Mouse (Mus musculus): ENCODE results near the gene Tmem198. TPM values are rescaled to one million over a fixed set of nuclear protein-coding genes. Genes with fewer than 3 reads are reported as not detected.
A peak's percentile ranks its signal among the peaks of the same experiment; 100 is the strongest.

Gene Tmem198
- polyA plus RNA-seq, 1 experiment from 2014 or later, result 0.39 TPM

DNA sequence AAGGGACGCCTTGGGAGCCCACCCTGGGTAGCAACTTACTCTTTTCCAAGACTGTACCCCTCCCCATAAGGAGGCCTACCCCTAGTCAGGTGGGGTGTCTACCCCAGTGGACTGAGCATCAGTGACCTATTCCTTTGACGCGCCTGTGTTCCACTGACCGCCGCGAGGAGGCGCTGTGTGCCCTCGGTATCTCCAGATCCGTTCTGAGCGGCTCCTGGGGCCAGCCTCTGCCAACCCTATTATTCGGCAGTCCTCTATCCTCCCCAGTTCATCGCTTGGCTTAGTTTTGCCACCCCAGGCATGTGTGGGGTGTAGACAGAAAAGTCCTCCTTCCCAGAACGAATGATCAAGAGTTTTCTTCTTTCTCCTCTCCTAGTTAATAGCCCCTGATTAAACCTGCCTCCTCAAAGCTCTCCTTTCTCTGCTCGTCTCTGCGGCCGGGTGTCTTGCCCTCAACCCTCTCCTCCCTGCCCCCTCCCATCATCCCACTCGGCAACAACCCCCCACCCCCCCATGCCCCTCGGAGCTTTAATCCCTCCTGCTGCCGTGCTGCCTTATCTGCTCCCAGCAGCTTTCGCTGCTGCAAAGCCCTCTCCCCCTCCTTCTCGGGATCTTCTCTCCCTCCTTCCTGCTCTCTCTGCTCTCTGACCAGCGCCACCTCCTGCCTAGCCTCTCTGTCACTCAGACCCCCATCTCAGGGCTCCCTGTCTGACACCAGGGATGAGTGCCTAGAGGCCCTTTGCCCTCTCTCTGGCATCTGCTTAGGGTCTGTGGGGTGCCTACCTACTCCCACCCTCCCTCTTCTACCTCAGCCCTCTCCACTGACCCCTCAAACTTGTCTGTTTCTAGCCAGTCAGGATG lies 33.4 kb upstream of the Tmem198 start:
- H3K9me3 ChIP-seq (replicated peaks), result no peaks in the 10 kb centered on the region
- under 1% methylated on average over 22 of the region's 22 CpGs for WGBS
- H3K36me3 ChIP-seq, result peaks cover 12% of the 10 kb centered on the region; the same call in 1 of the 2 replicates
- no peak overlapping the region for H3K27ac ChIP-seq
- peak overlapping the region; percentile 60 for H3K4me2 ChIP-seq
- peak overlapping the region; percentile 34 for H3K4me3 ChIP-seq
- H3K27me3 ChIP-seq, result peaks cover 59% of the 10 kb centered on the region
- peak overlapping the region; percentile 43 for H3K9ac ChIP-seq
- peaks cover 65% of the 10 kb centered on the region for H3K4me1 ChIP-seq (replicated peaks)
- ATAC-seq (replicated peaks; ENCODE audit: insufficient number of reproducible peaks, insufficient read depth, low FRiP score, low read depth), result 0 out of 2 replicates have a peak, but pooled peaks have one; percentile 17

DNA sequence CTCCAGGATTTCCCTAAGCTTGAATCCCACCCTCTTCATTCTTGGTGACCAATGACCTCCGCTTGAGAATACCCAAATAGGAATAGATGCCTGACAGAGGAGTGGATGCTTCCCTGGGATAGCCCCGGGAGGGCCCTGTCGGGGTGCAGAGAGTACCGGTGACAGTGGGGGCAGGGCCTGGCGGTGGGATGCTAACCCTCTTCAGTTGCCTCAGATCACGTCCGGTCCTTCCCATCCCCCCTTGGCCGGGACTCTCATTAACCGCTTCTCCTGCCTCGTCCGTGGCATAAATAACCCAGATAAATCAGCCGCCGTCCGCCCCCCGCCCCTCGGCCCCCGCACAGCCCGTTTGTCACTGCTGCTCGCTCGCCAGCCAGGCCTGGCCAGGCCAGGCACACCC lies 32.7 kb upstream of the Tmem198 start:
- Histone ChIP-seq H3K4me3 (no peak overlapping the region), H3K9me3 (replicated peaks) (no peaks in the 10 kb centered on the region), H3K9ac (0 out of 2 replicates have a peak overlapping the region, but pooled peaks have one; percentile 43), H3K4me2 (peak overlapping the region; percentile 60), H3K36me3 (peaks cover 8% of the 10 kb centered on the region; the same call in 1 of the 2 replicates), H3K27ac (no peak overlapping the region), H3K4me1 (replicated peaks) (peaks cover 67% of the 10 kb centered on the region), H3K27me3 (peaks cover 66% of the 10 kb centered on the region)
- 8% methylated on average over 20 of the region's 20 CpGs for WGBS
- no peak; the same call in 1 of the 2 replicates for ATAC-seq (replicated peaks; ENCODE audit: insufficient number of reproducible peaks, insufficient read depth, low FRiP score, low read depth)

GRCm38 (mm10) chr1:75447265-75448051 lies 31.9 kb upstream of the Tmem198 start:
- Histone ChIP-seq H3K27ac (no peak overlapping the region), H3K36me3 (0 out of 2 replicates have a peak, but pooled peaks cover 4% of the 10 kb centered on the region), H3K4me2 (peak overlapping the region; percentile 60), H3K27me3 (peaks cover 74% of the 10 kb centered on the region), H3K9me3 (replicated peaks) (no peaks in the 10 kb centered on the region), H3K9ac (no peak overlapping the region), H3K4me3 (peak overlapping the region; percentile 17; the same call in 1 of the 2 replicates), H3K4me1 (replicated peaks) (peaks cover 67% of the 10 kb centered on the region)
- WGBS, result 12% methylated on average over 10 of the region's 10 CpGs
- ATAC-seq (replicated peaks; ENCODE audit: insufficient number of reproducible peaks, insufficient read depth, low FRiP score, low read depth), result no peak

DNA sequence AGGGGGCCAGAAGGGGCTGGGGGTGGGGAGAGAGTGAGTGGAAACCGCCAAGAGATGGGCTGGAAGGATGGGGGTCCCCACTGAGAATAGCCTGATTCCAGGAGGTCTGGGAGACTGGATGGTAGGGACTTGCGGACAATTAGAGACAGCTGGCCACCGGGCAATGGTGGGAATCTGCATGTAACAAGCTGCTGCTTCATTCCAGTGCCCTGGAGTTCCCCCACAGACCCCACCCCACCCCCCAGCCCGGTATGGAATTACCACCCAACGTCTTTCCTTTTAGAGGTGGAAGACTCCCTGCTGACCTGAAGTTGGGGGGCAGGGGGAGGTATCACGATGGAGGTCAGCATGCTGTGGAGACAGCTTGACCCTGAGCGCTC lies 31.3 kb upstream of the Tmem198 start:
- H3K9ac ChIP-seq, result no peak overlapping the region
- no peaks in the 10 kb centered on the region for H3K9me3 ChIP-seq (replicated peaks)
- H3K36me3 ChIP-seq, result no peaks in the 10 kb centered on the region
- peaks cover 67% of the 10 kb centered on the region for H3K4me1 ChIP-seq (replicated peaks)
- H3K4me3 ChIP-seq, result no peak overlapping the region
- no peak overlapping the region for H3K27ac ChIP-seq
- ATAC-seq (replicated peaks; ENCODE audit: insufficient number of reproducible peaks, insufficient read depth, low FRiP score, low read depth), result no peak
- peaks cover 80% of the 10 kb centered on the region for H3K27me3 ChIP-seq
- WGBS, result 8% methylated on average over 7 of the region's 7 CpGs
- H3K4me2 ChIP-seq, result peak overlapping the region; percentile 60

DNA sequence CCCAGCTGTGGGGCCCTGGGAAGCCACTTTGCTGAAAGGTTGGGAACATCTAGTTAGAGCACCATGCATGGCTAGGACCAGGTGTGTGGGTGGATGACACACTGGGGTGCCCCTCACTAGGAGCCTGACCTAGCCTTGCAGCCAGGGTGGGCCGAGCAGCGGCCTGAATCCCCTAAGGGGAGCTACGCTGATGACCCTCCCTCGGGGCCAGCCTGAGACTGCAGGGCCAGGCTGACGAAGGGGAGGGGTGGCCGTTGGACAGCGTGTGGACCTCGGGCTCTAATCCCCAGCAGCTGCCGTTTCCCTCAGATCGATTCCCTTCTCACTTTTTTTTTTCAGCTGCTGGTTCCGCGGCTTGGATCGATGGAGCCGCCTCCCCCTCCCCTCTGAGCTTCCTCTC lies 30.4 kb upstream of the Tmem198 start:
- peaks cover 67% of the 10 kb centered on the region for H3K4me1 ChIP-seq (replicated peaks)
- no peaks in the 10 kb centered on the region for H3K9me3 ChIP-seq (replicated peaks)
- H3K4me3 ChIP-seq, result no peak overlapping the region
- no peak overlapping the region for H3K4me2 ChIP-seq
- no peak overlapping the region for H3K27ac ChIP-seq
- no peak for ATAC-seq (replicated peaks; ENCODE audit: insufficient number of reproducible peaks, insufficient read depth, low FRiP score, low read depth)
- WGBS, result 9% methylated on average over 13 of the region's 14 CpGs
- no peaks in the 10 kb centered on the region for H3K36me3 ChIP-seq
- H3K9ac ChIP-seq, result no peak overlapping the region
- H3K27me3 ChIP-seq, result peaks cover 88% of the 10 kb centered on the region

DNA sequence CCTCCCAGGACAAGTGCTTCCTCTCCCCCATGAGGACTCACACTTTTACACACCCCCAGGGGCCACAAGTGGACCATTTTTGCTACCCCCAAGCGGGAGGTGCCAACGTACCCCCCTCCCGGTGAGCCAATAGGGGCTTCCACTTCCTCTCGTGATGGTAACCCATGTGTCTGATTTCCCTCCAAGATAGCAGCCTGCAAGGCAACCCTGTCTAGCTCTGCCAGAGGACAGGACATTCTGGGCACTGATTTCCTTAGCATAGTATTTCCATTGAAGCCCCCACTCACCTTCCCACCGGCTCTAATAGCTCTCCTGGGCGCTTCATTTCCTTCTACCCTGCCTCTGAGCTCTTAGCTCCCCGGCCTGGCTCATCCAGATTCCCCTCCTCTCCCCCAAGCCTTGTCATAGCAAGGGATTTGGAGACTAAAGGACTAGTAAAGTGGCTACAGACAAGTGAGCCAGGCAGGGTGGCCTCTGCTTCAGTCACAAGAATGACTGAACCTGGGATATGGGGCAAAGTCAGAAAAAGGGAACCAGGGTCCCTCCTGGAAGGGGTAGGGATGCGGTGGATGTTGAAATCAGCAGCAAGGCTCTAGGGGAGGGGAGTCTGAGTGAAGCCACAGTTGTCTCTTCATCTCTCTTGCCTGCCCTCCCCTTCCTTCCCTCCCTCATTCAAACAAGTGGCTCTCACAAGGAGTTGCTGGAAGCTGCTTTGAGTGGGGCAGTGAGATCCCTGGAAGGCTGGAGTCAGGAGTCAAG lies 29.8 kb upstream of the Tmem198 start:
- WGBS, result 10% methylated on average over 8 of the region's 8 CpGs
- Histone ChIP-seq H3K27me3 (peaks cover 92% of the 10 kb centered on the region), H3K4me1 (replicated peaks) (peaks cover 65% of the 10 kb centered on the region), H3K4me2 (peak overlapping the region; percentile 62), H3K36me3 (no peaks in the 10 kb centered on the region), H3K27ac (no peak overlapping the region), H3K9ac (no peak overlapping the region), H3K9me3 (replicated peaks) (no peaks in the 10 kb centered on the region), H3K4me3 (no peak overlapping the region)
- ATAC-seq (replicated peaks; ENCODE audit: insufficient number of reproducible peaks, insufficient read depth, low FRiP score, low read depth), result no peak

GRCm38 (mm10) chr1:75450314-75451005 lies 28.9 kb upstream of the Tmem198 start, which contains the start of gene Asic4:
Gene Asic4, plus strand, starts transcription at chr1:75450436.
- Histone ChIP-seq H3K9me3 (replicated peaks) (no peaks in the 10 kb centered on the region), H3K4me2 (peak within 1 kb of the TSS; percentile 62), H3K27me3 (peaks cover 94% of the 10 kb centered on the region), H3K4me3 (peak within 1 kb of the TSS; percentile 37), H3K4me1 (replicated peaks) (peaks cover 56% of the 10 kb centered on the region), H3K27ac (no peak within 1 kb of the TSS), H3K9ac (peak within 1 kb of the TSS; percentile 25; the same call in 1 of the 2 replicates), H3K36me3 (no peaks in the 10 kb centered on the region)
- 0 out of 2 replicates have a peak, but pooled peaks have one; percentile 2 for ATAC-seq (replicated peaks; ENCODE audit: insufficient number of reproducible peaks, insufficient read depth, low FRiP score, low read depth)
- 1% methylated on average over 35 of the region's 35 CpGs for WGBS

GRCm38 (mm10) chr1:75451900-75452299 lies 27.4 kb upstream of the Tmem198 start:
- WGBS, result 52% methylated on average over 5 of the region's 5 CpGs
- H3K27ac ChIP-seq, result no peak overlapping the region
- H3K4me1 ChIP-seq (replicated peaks), result peaks cover 43% of the 10 kb centered on the region
- H3K4me3 ChIP-seq, result no peak overlapping the region
- H3K36me3 ChIP-seq, result no peaks in the 10 kb centered on the region
- no peak for ATAC-seq (replicated peaks; ENCODE audit: insufficient number of reproducible peaks, insufficient read depth, low FRiP score, low read depth)
- H3K9me3 ChIP-seq (replicated peaks), result no peaks in the 10 kb centered on the region
- no peak overlapping the region for H3K9ac ChIP-seq
- H3K4me2 ChIP-seq, result no peak overlapping the region
- H3K27me3 ChIP-seq, result peaks cover 94% of the 10 kb centered on the region

GRCm38 (mm10) chr1:75455433-75455832 lies 23.9 kb upstream of the Tmem198 start:
- 68% methylated on average over 3 of the region's 3 CpGs for WGBS
- H3K4me3 ChIP-seq, result no peak overlapping the region
- no peaks in the 10 kb centered on the region for H3K36me3 ChIP-seq
- no peaks in the 10 kb centered on the region for H3K9me3 ChIP-seq (replicated peaks)
- H3K4me2 ChIP-seq, result no peak overlapping the region
- no peak overlapping the region for H3K9ac ChIP-seq
- H3K27me3 ChIP-seq, result peaks cover 81% of the 10 kb centered on the region
- no peak overlapping the region for H3K27ac ChIP-seq
- no peak for ATAC-seq (replicated peaks; ENCODE audit: insufficient number of reproducible peaks, insufficient read depth, low FRiP score, low read depth)
- peaks cover 34% of the 10 kb centered on the region for H3K4me1 ChIP-seq (replicated peaks)

GRCm38 (mm10) chr1:75455948-75456347 lies 23.4 kb upstream of the Tmem198 start:
- Histone ChIP-seq H3K4me1 (replicated peaks) (peaks cover 28% of the 10 kb centered on the region), H3K4me2 (no peak overlapping the region), H3K27me3 (peaks cover 75% of the 10 kb centered on the region), H3K9me3 (replicated peaks) (no peaks in the 10 kb centered on the region), H3K36me3 (no peaks in the 10 kb centered on the region), H3K4me3 (no peak overlapping the region), H3K9ac (no peak overlapping the region), H3K27ac (no peak overlapping the region)
- no peak for ATAC-seq (replicated peaks; ENCODE audit: insufficient number of reproducible peaks, insufficient read depth, low FRiP score, low read depth)
- WGBS, result 46% methylated on average over 5 of the region's 5 CpGs
